Mouse (Mus musculus) testis, adult 2 months (tissue): ENCODE measurements around the gene Hist1h3d.

Experiments used
- CTCF ChIP-seq: fragments of 200-500 bp; IDR thresholded peaks from 2 replicates; pipeline ENCODE4 v1.5.1; 2012; ENCODE audit warnings: low read depth, mild to moderate bottlenecking, inconsistent platforms, low read length, moderate library complexity; ENCODE audit not compliant: control insufficient read depth, insufficient read depth, insufficient replicate concordance
- POLR2A ChIP-seq: fragments of 200-500 bp; IDR thresholded peaks from 2 replicates; pipeline ENCODE4 v1.6.1; 2012; ENCODE audit warnings: low read depth, mild to moderate bottlenecking, inconsistent platforms, low read length, moderate library complexity; ENCODE audit not compliant: control insufficient read depth

DNA sequence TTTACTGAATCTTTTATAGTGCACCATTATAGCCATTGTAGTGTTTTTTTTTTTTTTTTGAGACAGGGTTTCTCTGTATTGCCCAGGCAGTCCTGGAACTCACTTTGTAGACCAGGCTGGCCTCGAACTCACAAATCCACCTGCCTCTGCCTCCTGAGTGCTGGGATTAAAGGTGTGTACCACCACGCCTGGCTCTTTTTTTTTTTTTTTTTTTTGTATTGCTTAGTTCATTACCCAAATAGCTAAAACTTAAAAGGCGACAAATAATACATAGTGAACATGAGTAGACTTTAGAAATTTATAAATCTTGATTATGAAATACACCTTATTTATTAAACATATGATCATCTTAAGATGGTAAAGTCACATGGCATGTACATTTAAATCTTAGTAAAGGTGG, 34.1 kb upstream of the Hist1h3d start:
- TF ChIP-seq POLR2A (no peak), CTCF (no peak)
